Mouse (Mus musculus) liver, postnatal 0 days (tissue): Measurements from ENCODE around the gene Bbof1. TPM values are rescaled to one million over a fixed set of nuclear protein-coding genes. Genes with fewer than 3 reads are reported as not detected.

Source experiments
- ATAC-seq: fragments of 200-750 bp; cut with Nextera tagmentation; 2 replicates; pipeline ENCODE4 v1.8.0; 2017; ENCODE audit warnings: mild to moderate bottlenecking, moderate library complexity
- DNase-seq: peaks from one replicate; pipeline ENCODE4 v3.0.0-alpha.2; 2016
- H3K27ac ChIP-seq: fragments of 300-500 bp; sonication (generic); 2 replicates; pipeline ENCODE4 v1.5.1; 2014; ENCODE audit warnings: antibody characterized with exemption, moderate library complexity, mild to moderate bottlenecking, low read depth
- H3K27me3 ChIP-seq: fragments of 300-500 bp; sonication (generic); 2 replicates; pipeline ENCODE4 v1.6.1; 2014; ENCODE audit warnings: low read length, control low read depth, mixed read lengths; ENCODE audit not compliant: insufficient read depth
- H3K36me3 ChIP-seq: fragments of 300-500 bp; sonication (generic); replicated peaks from 2 replicates; pipeline ENCODE4 v1.6.1; 2014; ENCODE audit warnings: mild to moderate bottlenecking, control low read depth, low read length, moderate library complexity, mixed read lengths; ENCODE audit not compliant: insufficient read depth
- H3K4me1 ChIP-seq: fragments of 300-500 bp; sonication (generic); 2 replicates; pipeline ENCODE4 v1.6.1; 2014; ENCODE audit warnings: antibody characterized with exemption, mild to moderate bottlenecking, control low read depth; ENCODE audit not compliant: insufficient read depth
- H3K4me2 ChIP-seq: fragments of 300-500 bp; sonication (generic); 2 replicates; pipeline ENCODE4 v1.6.1; 2014; ENCODE audit warnings: low read depth, mild to moderate bottlenecking, low read length, moderate library complexity, mixed read lengths
- H3K4me3 ChIP-seq: fragments of 300-500 bp; sonication (generic); 2 replicates; pipeline ENCODE4 v1.5.1; 2014; ENCODE audit warnings: low read depth, low read length
- H3K9ac ChIP-seq: fragments of 300-500 bp; sonication (generic); replicated peaks from 2 replicates; pipeline ENCODE4 v1.6.1; 2014; ENCODE audit warnings: mild to moderate bottlenecking, moderate library complexity
- H3K9me3 ChIP-seq: fragments of 300-500 bp; sonication (generic); 2 replicates; pipeline ENCODE4 v1.6.1; 2016; ENCODE audit warnings: mild to moderate bottlenecking, control low read depth, low read length, mixed read lengths
- CTCF ChIP-seq: sonication (generic); IDR thresholded peaks from 2 replicates; pipeline ENCODE4 v1.5.1; 2016; ENCODE audit warnings: antibody characterized with exemption, low read depth
- EP300 ChIP-seq: IDR thresholded peaks from 2 replicates; pipeline ENCODE4 v1.6.1; 2016; ENCODE audit warnings: antibody characterized with exemption, low read depth, mild to moderate bottlenecking
- WGBS: fragments of 180-500 bp; shearing (Covaris S2); extraction: QIAGEN DNeasy Blood & Tissue Kit; methylation state at CpG from one replicate; pipeline ENCODE4 v1.1.7; 2014; ENCODE audit not compliant: insufficient replicate concordance; 5-methylcytosine and 5-hydroxymethylcytosine counted together
- polyA plus RNA-seq: library from polyadenylated mRNA; unstranded; fragments of >200 nt; fragmentation: Nextera tagmentation; extraction: Ambion mirVana; gene quantifications from 2 replicates; pipeline ENCODE4 v1.2.1, GENCODE M21; 2015

The Bbof1 gene
- polyA plus RNA-seq, 1 experiment from 2014 or later: 0.34 TPM

- H3K4me3 ChIP-seq: peak overlapping the region; percentile 89
- no peaks in the 10 kb centered on the region for H3K9me3 ChIP-seq
- peaks cover 10% of the 10 kb centered on the region; the same call in 1 of the 2 replicates for H3K4me1 ChIP-seq
- peak; percentile 66 for DNase-seq
- ATAC-seq: peak; percentile 37
- H3K27me3 ChIP-seq: no peaks in the 10 kb centered on the region
- peak overlapping the region; percentile 95 for H3K27ac ChIP-seq
- peak overlapping the region; percentile 91 for H3K4me2 ChIP-seq
- WGBS: 2% methylated on average over 6 of the region's 6 CpGs
- TF ChIP-seq EP300 (peak; percentile 59; the same call in 1 of the 2 replicates), CTCF (no peak)
- H3K36me3 ChIP-seq: 0 out of 2 replicates have a peak, but pooled peaks cover 3% of the 10 kb centered on the region
- peak overlapping the region; percentile 80 for H3K9ac ChIP-seq
These were observed 41.5 kb downstream of the Bbof1 start for GRCm38 (mm10) chr12:84450351-84450717.

- H3K4me3 ChIP-seq: peak within 1 kb of the TSS; percentile 89
- DNase-seq (peak; percentile 96), ATAC-seq (peak; percentile 93)
- peak within 1 kb of the TSS; percentile 92 for H3K4me2 ChIP-seq
- TF ChIP-seq EP300: peak; percentile 94
- TF ChIP-seq CTCF: no peak
- H3K27ac ChIP-seq: peak within 1 kb of the TSS; percentile 96
- H3K4me1 ChIP-seq: peaks cover 10% of the 10 kb centered on the region; the same call in 1 of the 2 replicates
- H3K9me3 ChIP-seq: no peaks in the 10 kb centered on the region
- peaks cover 3% of the 10 kb centered on the region; the same call in 1 of the 2 replicates for H3K36me3 ChIP-seq
- under 1% methylated on average over 46 of the region's 49 CpGs for WGBS
- H3K27me3 ChIP-seq: no peaks in the 10 kb centered on the region
- peak within 1 kb of the TSS; percentile 92 for H3K9ac ChIP-seq
These were observed 42.1 kb downstream of the Bbof1 start, which contains the start of the genes Aldh6a1 and Lin52 for GRCm38 (mm10) chr12:84450718-84451646. Gene Aldh6a1 (minus strand): TSS chr12:84451004. Gene Lin52 (plus strand): TSS chr12:84451422.

- under 1% methylated on average over 11 of the region's 11 CpGs for WGBS
- peak overlapping the region; percentile 96 for H3K27ac ChIP-seq
- H3K4me2 ChIP-seq: peak overlapping the region; percentile 92
- H3K4me3 ChIP-seq: peak overlapping the region; percentile 89
- no peaks in the 10 kb centered on the region for H3K9me3 ChIP-seq
- DNase-seq (no peak), ATAC-seq (no peak)
- no peaks in the 10 kb centered on the region for H3K27me3 ChIP-seq
- H3K9ac ChIP-seq: peak overlapping the region; percentile 92
- no peak for TF ChIP-seq EP300
- TF ChIP-seq CTCF: no peak
- H3K4me1 ChIP-seq: peaks cover 10% of the 10 kb centered on the region; the same call in 1 of the 2 replicates
- H3K36me3 ChIP-seq: peaks cover 4% of the 10 kb centered on the region
These were observed 42.9 kb downstream of the Bbof1 start for GRCm38 (mm10) chr12:84451801-84452200.

GRCm38 (mm10) chr12:84456911-84457310, 48.0 kb downstream of the Bbof1 start:
- Histone ChIP-seq H3K9me3 (no peaks in the 10 kb centered on the region), H3K4me3 (no peak overlapping the region), H3K36me3 (peaks cover 32% of the 10 kb centered on the region), H3K27ac (no peak overlapping the region), H3K27me3 (no peaks in the 10 kb centered on the region), H3K9ac (no peak overlapping the region), H3K4me1 (peaks cover 9% of the 10 kb centered on the region; the same call in 1 of the 2 replicates), H3K4me2 (no peak overlapping the region)
- TF ChIP-seq EP300: no peak
- no peak for TF ChIP-seq CTCF
- 89% methylated on average over 3 of the region's 3 CpGs for WGBS
- no peak for ATAC-seq
- no peak for DNase-seq

GRCm38 (mm10) chr12:84459845-84460244, 51.0 kb downstream of the Bbof1 start:
- H3K9ac ChIP-seq: no peak overlapping the region
- ATAC-seq (no peak), DNase-seq (no peak)
- H3K9me3 ChIP-seq: no peaks in the 10 kb centered on the region
- no peak overlapping the region for H3K27ac ChIP-seq
- no peak overlapping the region for H3K4me2 ChIP-seq
- no peaks in the 10 kb centered on the region for H3K4me1 ChIP-seq
- WGBS: 83% methylated on average over 1 of the region's 1 CpGs
- no peak overlapping the region for H3K4me3 ChIP-seq
- peaks cover 56% of the 10 kb centered on the region for H3K36me3 ChIP-seq
- peak; percentile 36 for TF ChIP-seq CTCF
- no peak for TF ChIP-seq EP300
- no peaks in the 10 kb centered on the region for H3K27me3 ChIP-seq

- no peaks in the 10 kb centered on the region for H3K4me1 ChIP-seq
- no peak overlapping the region for H3K9ac ChIP-seq
- no peak overlapping the region for H3K27ac ChIP-seq
- no peak for TF ChIP-seq CTCF
- no peak for TF ChIP-seq EP300
- H3K4me3 ChIP-seq: no peak overlapping the region
- ATAC-seq: no peak
- H3K9me3 ChIP-seq: no peaks in the 10 kb centered on the region
- H3K27me3 ChIP-seq: no peaks in the 10 kb centered on the region
- WGBS: 84% methylated on average over 5 of the region's 5 CpGs
- no peak for DNase-seq
- H3K36me3 ChIP-seq: peaks cover 58% of the 10 kb centered on the region
- no peak overlapping the region for H3K4me2 ChIP-seq
These were observed 52.5 kb downstream of the Bbof1 start for GRCm38 (mm10) chr12:84461416-84461815.
